Mouse (Mus musculus): ENCODE measurements at regions not wholly inside any gene's neighbourhood (a gene's known extent, or its start where the extent isn't known, plus 50 kb on each side); places are given as distances from the start of the nearest gene placed in this dataset.

DNA sequence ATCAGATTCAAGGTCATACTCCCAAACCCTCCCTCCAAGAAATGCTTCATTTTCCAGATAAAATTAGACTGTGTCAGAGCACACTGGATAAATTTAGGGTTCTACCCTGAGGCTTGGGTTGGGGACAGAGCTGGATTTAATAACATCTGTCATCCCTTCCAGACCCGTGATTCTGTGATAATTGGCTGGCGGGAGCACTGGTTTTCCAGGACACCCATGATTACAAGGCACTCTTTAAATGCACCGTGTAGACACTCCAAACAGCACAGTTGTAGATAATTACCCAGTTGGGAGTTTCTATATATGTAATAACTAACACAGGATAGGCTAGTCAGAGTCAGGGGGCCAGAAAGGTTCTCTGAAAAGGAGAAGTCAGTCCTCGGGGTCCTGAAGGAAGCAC lies 108.4 kb upstream of the Nebl start:
- intact Hi-C loops (cut with DNase I) = loop anchor here (5.0 kb wide), 1 partner anchor 177 kb away; no protein-coding TSS in a partner anchor
- Histone ChIP-seq H3K27ac (no peak overlapping the region), H3K27me3 (ENCODE audit: control insufficient read depth, insufficient read depth, low read length) (no peaks in the 10 kb centered on the region), H3K4me1 (ENCODE audit: control insufficient read depth, insufficient read depth, low read length) (no peaks in the 10 kb centered on the region), H3K79me2 (replicated peaks; ENCODE audit: control insufficient read depth, insufficient read depth, low read length) (no peaks in the 10 kb centered on the region), H3K36me3 (ENCODE audit: control insufficient read depth, insufficient read depth, low read length) (no peaks in the 10 kb centered on the region), H3K4me3 (no peak overlapping the region), H3K9ac (ENCODE audit: low read depth, low read length) (no peak overlapping the region)
- WGBS = 54% methylated on average over 4 of the region's 4 CpGs
- no peak for TF ChIP-seq EP300 (IDR thresholded peaks at IDR 0.05; ENCODE audit: insufficient read depth, low read depth, low read length)
- no peak for DNase-seq

DNA sequence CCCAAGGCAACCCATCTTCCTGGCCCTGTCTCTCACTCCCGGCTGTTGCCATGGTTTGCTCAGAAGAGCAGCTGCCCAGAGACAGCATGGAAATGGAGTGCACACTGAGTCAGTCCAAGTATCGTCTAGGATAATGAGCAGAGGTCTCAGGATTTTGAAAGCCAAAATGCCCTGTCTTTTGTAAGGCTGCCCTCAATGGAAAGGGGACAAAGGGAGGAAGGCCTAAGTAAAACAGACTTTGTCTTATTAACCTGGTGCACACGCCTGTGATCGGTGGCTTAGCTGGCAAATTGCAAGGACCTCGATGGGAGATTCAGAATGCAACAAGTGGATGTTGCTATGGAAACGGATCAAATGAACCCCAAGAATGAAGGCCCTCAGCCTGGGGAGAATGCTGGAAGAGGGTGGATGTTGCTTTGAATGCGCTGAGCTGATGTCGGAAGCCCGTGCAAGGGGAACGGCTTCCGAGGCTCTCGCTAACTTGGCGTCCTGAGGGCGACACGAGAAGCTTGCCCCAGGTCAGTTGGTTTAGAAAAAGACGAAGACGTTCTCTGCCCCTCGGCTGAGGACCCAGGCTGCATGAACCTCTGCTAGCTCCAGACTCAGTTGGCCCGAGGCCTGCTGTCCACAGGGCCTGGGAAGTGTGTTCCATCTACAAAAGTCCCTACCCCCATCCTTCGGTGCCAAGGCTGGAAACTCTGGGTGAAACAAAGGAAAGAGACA lies 107.8 kb upstream of the Nebl start:
- intact Hi-C loops (cut with DNase I) = loop anchor here (5.0 kb wide), 1 partner anchor 177 kb away; no protein-coding TSS in a partner anchor

GRCm38 (mm10) chr2:17838381-17838680 lies 107.1 kb upstream of the Nebl start:
- intact Hi-C loops (cut with DNase I) = loop anchor here (5.0 kb wide), 1 partner anchor 176 kb away; no protein-coding TSS in a partner anchor
- H3K4me3 ChIP-seq = no peak overlapping the region
- no peaks in the 10 kb centered on the region for H3K27me3 ChIP-seq (ENCODE audit: control insufficient read depth, insufficient read depth, low read length)
- no peak overlapping the region for H3K9ac ChIP-seq (ENCODE audit: low read depth, low read length)
- H3K27ac ChIP-seq = no peak overlapping the region
- no peaks in the 10 kb centered on the region for H3K79me2 ChIP-seq (replicated peaks; ENCODE audit: control insufficient read depth, insufficient read depth, low read length)
- no peaks in the 10 kb centered on the region for H3K4me1 ChIP-seq (ENCODE audit: control insufficient read depth, insufficient read depth, low read length)
- TF ChIP-seq CTCF (IDR thresholded peaks at IDR 0.05) = no peak
- TF ChIP-seq EP300 (IDR thresholded peaks at IDR 0.05; ENCODE audit: insufficient read depth, low read depth, low read length) = no peak
- TF ChIP-seq POLR2A (IDR thresholded peaks at IDR 0.05; ENCODE audit: insufficient read depth, low read depth, low read length) = no peak
- 89% methylated on average over 7 of the region's 7 CpGs for WGBS
- no peaks in the 10 kb centered on the region for H3K36me3 ChIP-seq (ENCODE audit: control insufficient read depth, insufficient read depth, low read length)
- DNase-seq = no peak

More for the DNA sequence above, 107.8 kb upstream of the Nebl start:
- H3K36me3 ChIP-seq (ENCODE audit: control insufficient read depth, insufficient read depth, low read length) = no peaks in the 10 kb centered on the region
- no peaks in the 10 kb centered on the region for H3K79me2 ChIP-seq (replicated peaks; ENCODE audit: control insufficient read depth, insufficient read depth, low read length)
- TF ChIP-seq POLR2A (IDR thresholded peaks at IDR 0.05; ENCODE audit: insufficient read depth, low read depth, low read length) (no peak), EP300 (IDR thresholded peaks at IDR 0.05; ENCODE audit: insufficient read depth, low read depth, low read length) (no peak), CTCF (IDR thresholded peaks at IDR 0.05) (no peak)
- no peaks in the 10 kb centered on the region for H3K4me1 ChIP-seq (ENCODE audit: control insufficient read depth, insufficient read depth, low read length)
- no peak overlapping the region for H3K27ac ChIP-seq
- DNase-seq = no peak
- H3K27me3 ChIP-seq (ENCODE audit: control insufficient read depth, insufficient read depth, low read length) = no peaks in the 10 kb centered on the region
- H3K4me3 ChIP-seq = no peak overlapping the region
- 90% methylated on average over 20 of the region's 20 CpGs for WGBS
- no peak overlapping the region for H3K9ac ChIP-seq (ENCODE audit: low read depth, low read length)

DNA sequence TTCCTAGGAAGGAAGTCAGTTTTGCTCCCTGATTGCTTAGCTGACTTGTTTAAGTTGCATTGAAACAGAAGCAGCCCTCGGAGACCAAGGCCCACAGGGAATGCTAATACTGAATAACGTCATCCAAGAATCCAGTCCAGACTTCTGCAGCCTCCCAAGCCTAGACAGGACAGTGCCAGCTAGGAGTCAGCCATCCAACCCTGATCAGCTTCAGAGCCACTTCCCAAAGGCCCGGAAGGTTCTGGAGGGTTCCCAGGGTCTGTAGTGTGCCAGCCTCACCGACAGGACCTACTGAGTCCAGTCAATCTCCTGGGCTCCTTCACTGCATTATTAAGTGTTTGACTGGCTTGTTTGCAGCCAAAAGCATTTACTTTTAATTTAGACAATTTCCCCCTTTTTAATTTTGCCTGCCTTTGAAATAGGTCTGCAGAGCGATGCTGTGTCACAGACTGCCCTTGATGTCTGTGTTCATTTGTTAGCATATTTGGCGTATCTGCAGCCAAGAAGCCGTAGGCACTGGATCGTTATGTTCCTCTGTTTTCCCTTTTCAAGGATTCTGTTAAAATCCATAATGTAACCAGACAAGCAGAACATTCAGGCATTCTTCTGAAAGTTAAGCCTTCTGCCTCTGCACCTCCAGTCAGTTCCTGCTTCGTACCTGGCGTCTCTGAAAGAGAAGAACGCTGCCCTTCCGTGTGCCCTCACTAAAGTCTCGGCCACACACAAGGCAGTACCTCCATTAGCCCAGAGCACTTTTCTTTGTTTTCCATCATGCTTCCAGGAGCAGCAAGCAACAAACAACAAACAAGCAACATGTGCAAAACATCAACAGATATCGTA lies 106.5 kb upstream of the Nebl start:
- H3K36me3 ChIP-seq (ENCODE audit: control insufficient read depth, insufficient read depth, low read length) = no peaks in the 10 kb centered on the region
- H3K4me3 ChIP-seq = no peak overlapping the region
- TF ChIP-seq EP300 (IDR thresholded peaks at IDR 0.05; ENCODE audit: insufficient read depth, low read depth, low read length) = no peak
- TF ChIP-seq CTCF (IDR thresholded peaks at IDR 0.05) = no peak
- TF ChIP-seq POLR2A (IDR thresholded peaks at IDR 0.05; ENCODE audit: insufficient read depth, low read depth, low read length) = no peak
- no peak overlapping the region for H3K9ac ChIP-seq (ENCODE audit: low read depth, low read length)
- 91% methylated on average over 14 of the region's 14 CpGs for WGBS
- no peak for DNase-seq
- H3K27me3 ChIP-seq (ENCODE audit: control insufficient read depth, insufficient read depth, low read length) = no peaks in the 10 kb centered on the region
- no peak overlapping the region for H3K27ac ChIP-seq
- intact Hi-C loops (cut with DNase I) = loop anchor here (5.0 kb wide), 1 partner anchor 175 kb away; no protein-coding TSS in a partner anchor
- no peaks in the 10 kb centered on the region for H3K4me1 ChIP-seq (ENCODE audit: control insufficient read depth, insufficient read depth, low read length)
- H3K79me2 ChIP-seq (replicated peaks; ENCODE audit: control insufficient read depth, insufficient read depth, low read length) = no peaks in the 10 kb centered on the region

DNA sequence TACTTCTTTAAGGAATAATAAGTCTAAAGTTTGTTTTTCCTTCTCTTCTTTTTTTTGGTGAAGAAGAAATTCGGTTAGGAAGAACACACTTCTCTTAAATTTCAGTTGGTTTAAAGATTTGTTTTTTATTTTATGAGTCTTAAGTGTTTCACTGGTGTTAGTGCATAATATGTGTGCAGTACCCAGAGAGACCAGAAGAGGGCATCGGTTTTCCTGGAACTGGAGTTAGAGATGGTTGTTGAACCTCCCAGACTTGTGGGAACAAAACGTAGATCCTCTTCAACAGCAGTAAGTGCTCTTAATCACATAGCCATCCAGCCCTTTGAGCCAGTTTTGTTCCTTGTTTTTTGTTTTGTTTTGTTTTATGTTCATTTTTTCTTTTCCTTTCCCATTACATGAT lies 101.5 kb upstream of the Nebl start:
- Histone ChIP-seq H3K27ac (no peak overlapping the region), H3K79me2 (replicated peaks; ENCODE audit: control insufficient read depth, insufficient read depth, low read length) (no peaks in the 10 kb centered on the region), H3K4me3 (no peak overlapping the region), H3K9ac (ENCODE audit: low read depth, low read length) (no peak overlapping the region), H3K4me1 (ENCODE audit: control insufficient read depth, insufficient read depth, low read length) (no peaks in the 10 kb centered on the region), H3K27me3 (ENCODE audit: control insufficient read depth, insufficient read depth, low read length) (no peaks in the 10 kb centered on the region), H3K36me3 (ENCODE audit: control insufficient read depth, insufficient read depth, low read length) (no peaks in the 10 kb centered on the region)
- WGBS = 58% methylated on average over 3 of the region's 3 CpGs
- TF ChIP-seq CTCF (IDR thresholded peaks at IDR 0.05) (peak; percentile 36), POLR2A (IDR thresholded peaks at IDR 0.05; ENCODE audit: insufficient read depth, low read depth, low read length) (no peak), EP300 (IDR thresholded peaks at IDR 0.05; ENCODE audit: insufficient read depth, low read depth, low read length) (no peak)
- no peak for DNase-seq
- intact Hi-C loops (cut with DNase I) = no loop called here

- no peak overlapping the region for H3K9ac ChIP-seq (ENCODE audit: low read depth, low read length)
- H3K4me3 ChIP-seq = no peak overlapping the region
- 76% methylated on average over 5 of the region's 5 CpGs for WGBS
- H3K27me3 ChIP-seq (ENCODE audit: control insufficient read depth, insufficient read depth, low read length) = no peaks in the 10 kb centered on the region
- H3K36me3 ChIP-seq (ENCODE audit: control insufficient read depth, insufficient read depth, low read length) = no peaks in the 10 kb centered on the region
- no peak overlapping the region for H3K27ac ChIP-seq
- no peaks in the 10 kb centered on the region for H3K4me1 ChIP-seq (ENCODE audit: control insufficient read depth, insufficient read depth, low read length)
- no peaks in the 10 kb centered on the region for H3K79me2 ChIP-seq (replicated peaks; ENCODE audit: control insufficient read depth, insufficient read depth, low read length)
- intact Hi-C loops (cut with DNase I) = no loop called here
- TF ChIP-seq EP300 (IDR thresholded peaks at IDR 0.05; ENCODE audit: insufficient read depth, low read depth, low read length) = no peak
- no peak for TF ChIP-seq POLR2A (IDR thresholded peaks at IDR 0.05; ENCODE audit: insufficient read depth, low read depth, low read length)
- no peak for TF ChIP-seq CTCF (IDR thresholded peaks at IDR 0.05)
- no peak for DNase-seq
Measured at GRCm38 (mm10) chr2:17830216-17830615, 99.0 kb upstream of the Nebl start.
